Mouse (Mus musculus): ENCODE data around the gene Whamm. TPM values are rescaled to one million over a fixed set of nuclear protein-coding genes. Genes with fewer than 3 reads are reported as not detected.

Whamm gene
- polyA plus RNA-seq, 1 experiment from 2014 or later, result 6.9 TPM

DNA sequence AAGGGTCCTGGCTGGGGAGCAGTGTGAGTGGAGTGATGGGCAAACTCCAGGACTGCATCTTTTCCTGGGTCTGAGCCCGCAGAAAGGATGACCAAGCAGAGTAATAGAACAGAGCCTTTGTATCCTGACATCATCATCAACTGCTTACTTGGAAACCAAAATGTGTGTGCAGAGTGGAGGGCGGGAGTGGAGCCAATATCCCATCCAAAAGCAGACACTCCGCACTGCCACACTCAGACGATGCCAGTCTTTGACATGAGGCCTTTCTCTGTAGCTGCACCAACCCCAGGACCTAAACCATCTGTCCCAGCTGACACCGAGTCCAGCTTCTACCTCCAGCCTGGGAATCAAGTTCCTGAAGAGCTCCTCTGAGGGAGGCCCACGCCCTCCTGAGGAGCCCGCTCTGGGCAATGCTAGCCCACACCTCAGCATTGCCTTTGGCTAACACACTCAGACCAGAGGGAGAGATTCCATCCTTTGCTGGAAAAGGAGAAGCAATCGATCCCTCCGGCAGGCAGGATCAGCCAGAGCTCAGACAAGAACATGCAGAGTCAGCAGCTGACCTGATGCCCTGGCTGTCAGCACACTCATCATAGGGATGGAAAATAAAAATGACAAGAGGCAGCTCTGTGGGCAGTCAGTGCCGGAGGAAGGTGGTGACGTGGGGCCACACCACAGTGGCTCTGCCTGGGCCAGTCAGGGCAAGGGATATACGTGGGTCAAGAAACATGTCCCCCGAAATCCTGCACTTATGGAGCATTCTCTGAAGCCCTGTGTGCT, 42.0 kb downstream of the Whamm start:
- no peaks in the 10 kb centered on the region for H3K4me1 ChIP-seq (ENCODE audit: control insufficient read depth, insufficient read depth, low read length)
- ATAC-seq (ENCODE audit: low read depth) (no peak), DNase-seq (ENCODE audit: low spot score) (no peak)
- H3K36me3 ChIP-seq (ENCODE audit: control insufficient read depth, insufficient read depth, low read length), result no peaks in the 10 kb centered on the region
- no peak overlapping the region for H3K4me3 ChIP-seq (ENCODE audit: low read depth, low read length)
- H3K9me3 ChIP-seq (ENCODE audit: control insufficient read depth, low read length), result no peaks in the 10 kb centered on the region
- H3K4me2 ChIP-seq (ENCODE audit: low read depth, low read length), result no peak overlapping the region
- 79% methylated on average over 13 of the region's 13 CpGs for WGBS
- no peak overlapping the region for H3K9ac ChIP-seq (ENCODE audit: low read depth, low read length)
- no peaks in the 10 kb centered on the region for H3K27me3 ChIP-seq (replicated peaks; ENCODE audit: control insufficient read depth, insufficient read depth, low read length)
- H3K27ac ChIP-seq (replicated peaks; ENCODE audit: low read depth, low read length), result no peak overlapping the region

DNA sequence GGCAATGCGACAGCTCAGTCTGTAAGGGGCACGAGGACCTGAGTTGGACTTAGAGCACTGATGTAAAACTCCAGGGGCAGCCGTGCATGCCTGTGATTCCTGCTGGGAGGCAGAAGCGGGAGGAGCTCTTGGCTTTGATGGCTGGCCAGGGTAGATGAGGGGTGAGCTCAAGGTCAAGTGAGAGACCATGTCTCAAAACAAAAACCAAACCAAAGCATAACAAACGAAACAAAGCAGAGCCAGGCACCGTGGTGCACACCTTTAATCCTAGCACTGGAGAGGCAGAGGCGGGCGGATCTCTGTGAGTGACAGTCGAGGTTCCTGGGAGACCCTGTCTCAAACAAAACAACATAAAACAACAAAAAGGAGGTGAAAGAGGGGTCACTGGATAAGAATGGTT, 44.0 kb downstream of the Whamm start:
- Histone ChIP-seq H3K27ac (replicated peaks; ENCODE audit: low read depth, low read length) (no peak overlapping the region), H3K9me3 (ENCODE audit: control insufficient read depth, low read length) (no peaks in the 10 kb centered on the region), H3K27me3 (replicated peaks; ENCODE audit: control insufficient read depth, insufficient read depth, low read length) (no peaks in the 10 kb centered on the region), H3K9ac (ENCODE audit: low read depth, low read length) (no peak overlapping the region), H3K4me2 (ENCODE audit: low read depth, low read length) (no peak overlapping the region), H3K4me3 (ENCODE audit: low read depth, low read length) (no peak overlapping the region), H3K4me1 (ENCODE audit: control insufficient read depth, insufficient read depth, low read length) (no peaks in the 10 kb centered on the region), H3K36me3 (ENCODE audit: control insufficient read depth, insufficient read depth, low read length) (no peaks in the 10 kb centered on the region)
- DNase-seq (ENCODE audit: low spot score), result no peak
- 75% methylated on average over 9 of the region's 9 CpGs for WGBS
- no peak for ATAC-seq (ENCODE audit: low read depth)

DNA sequence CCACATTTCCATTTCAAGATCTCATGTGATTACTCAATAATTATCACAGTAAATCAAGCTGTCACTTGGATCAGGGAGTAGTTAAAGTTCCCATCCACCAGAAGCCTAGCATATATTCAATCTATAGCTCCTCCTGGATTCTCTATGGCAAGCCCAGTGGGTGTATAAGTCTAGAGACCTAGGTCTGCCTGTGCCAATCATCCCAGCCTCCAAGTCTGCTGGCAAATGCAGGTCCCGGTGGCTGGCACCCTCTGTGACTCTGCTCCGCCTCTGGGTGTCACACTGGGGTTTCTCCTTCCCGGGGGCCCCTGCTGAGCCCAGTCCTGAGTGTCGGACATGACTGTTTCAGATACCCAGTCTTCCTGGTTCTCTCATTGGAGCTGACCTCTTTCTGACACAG, 51.7 kb downstream of the Whamm start:
- 70% methylated on average over 4 of the region's 4 CpGs for WGBS
- Histone ChIP-seq H3K9ac (ENCODE audit: low read depth, low read length) (no peak overlapping the region), H3K4me1 (ENCODE audit: control insufficient read depth, insufficient read depth, low read length) (no peaks in the 10 kb centered on the region), H3K27me3 (replicated peaks; ENCODE audit: control insufficient read depth, insufficient read depth, low read length) (no peaks in the 10 kb centered on the region), H3K4me2 (ENCODE audit: low read depth, low read length) (no peak overlapping the region), H3K9me3 (ENCODE audit: control insufficient read depth, low read length) (0 out of 2 replicates have a peak, but pooled peaks cover 7% of the 10 kb centered on the region), H3K27ac (replicated peaks; ENCODE audit: low read depth, low read length) (no peak overlapping the region), H3K4me3 (ENCODE audit: low read depth, low read length) (no peak overlapping the region), H3K36me3 (ENCODE audit: control insufficient read depth, insufficient read depth, low read length) (no peaks in the 10 kb centered on the region)
- no peak for DNase-seq (ENCODE audit: low spot score)
- ATAC-seq (ENCODE audit: low read depth), result no peak

DNA sequence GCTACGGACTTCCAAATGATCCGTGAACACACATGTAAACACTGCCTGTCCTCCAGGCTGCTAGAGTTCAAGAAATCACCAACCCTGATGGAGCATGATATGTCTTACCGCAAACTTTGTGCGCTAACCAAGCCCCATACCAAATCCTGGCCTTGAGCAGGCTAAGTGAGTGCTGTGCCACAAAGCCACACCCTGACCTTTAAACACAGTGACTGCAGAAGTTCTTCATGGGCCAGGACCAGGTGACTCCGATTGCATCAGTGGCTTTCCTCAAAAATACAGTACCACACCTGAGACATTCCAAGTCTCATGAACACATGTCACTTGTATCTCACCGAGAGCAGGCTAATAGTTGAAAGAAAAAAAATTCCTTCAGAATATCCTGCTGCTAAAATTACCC, 52.7 kb downstream of the Whamm start:
- no peak for ATAC-seq (ENCODE audit: low read depth)
- H3K9me3 ChIP-seq (ENCODE audit: control insufficient read depth, low read length), result 0 out of 2 replicates have a peak, but pooled peaks cover 7% of the 10 kb centered on the region
- no peaks in the 10 kb centered on the region for H3K27me3 ChIP-seq (replicated peaks; ENCODE audit: control insufficient read depth, insufficient read depth, low read length)
- H3K4me2 ChIP-seq (ENCODE audit: low read depth, low read length), result no peak overlapping the region
- WGBS, result 74% methylated on average over 6 of the region's 6 CpGs
- H3K9ac ChIP-seq (ENCODE audit: low read depth, low read length), result no peak overlapping the region
- H3K27ac ChIP-seq (replicated peaks; ENCODE audit: low read depth, low read length), result no peak overlapping the region
- H3K36me3 ChIP-seq (ENCODE audit: control insufficient read depth, insufficient read depth, low read length), result no peaks in the 10 kb centered on the region
- no peak for DNase-seq (ENCODE audit: low spot score)
- H3K4me3 ChIP-seq (ENCODE audit: low read depth, low read length), result no peak overlapping the region
- no peaks in the 10 kb centered on the region for H3K4me1 ChIP-seq (ENCODE audit: control insufficient read depth, insufficient read depth, low read length)

DNA sequence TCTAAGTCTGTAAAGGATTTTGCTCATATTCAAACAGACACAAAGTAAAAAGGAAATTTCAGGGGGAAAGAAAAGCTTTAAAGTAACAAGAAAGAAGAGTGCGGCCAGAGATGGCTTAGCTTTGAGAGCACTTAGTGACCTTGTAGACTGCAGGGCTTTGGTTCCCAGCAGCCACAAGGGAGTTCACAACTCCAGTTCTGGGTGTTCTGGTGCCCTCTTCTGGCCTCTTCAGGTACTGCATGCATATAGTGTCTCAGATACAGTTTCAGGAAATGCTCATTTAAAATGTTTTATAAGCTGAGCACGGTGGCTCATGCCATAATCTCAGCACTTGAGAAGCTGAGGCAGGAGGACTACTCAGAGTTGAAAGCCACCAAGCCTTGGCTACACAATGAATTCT, 55.4 kb downstream of the Whamm start:
- DNase-seq (ENCODE audit: low spot score), result no peak
- Histone ChIP-seq H3K4me1 (ENCODE audit: control insufficient read depth, insufficient read depth, low read length) (no peaks in the 10 kb centered on the region), H3K27ac (replicated peaks; ENCODE audit: low read depth, low read length) (no peak overlapping the region), H3K4me2 (ENCODE audit: low read depth, low read length) (no peak overlapping the region), H3K9me3 (ENCODE audit: control insufficient read depth, low read length) (0 out of 2 replicates have a peak, but pooled peaks cover 7% of the 10 kb centered on the region), H3K27me3 (replicated peaks; ENCODE audit: control insufficient read depth, insufficient read depth, low read length) (no peaks in the 10 kb centered on the region), H3K36me3 (ENCODE audit: control insufficient read depth, insufficient read depth, low read length) (no peaks in the 10 kb centered on the region), H3K4me3 (ENCODE audit: low read depth, low read length) (no peak overlapping the region), H3K9ac (ENCODE audit: low read depth, low read length) (no peak overlapping the region)
- whole genome bisulfite sequencing, result 84% methylated on average over 2 of the region's 2 CpGs
- ATAC-seq (ENCODE audit: low read depth), result no peak

DNA sequence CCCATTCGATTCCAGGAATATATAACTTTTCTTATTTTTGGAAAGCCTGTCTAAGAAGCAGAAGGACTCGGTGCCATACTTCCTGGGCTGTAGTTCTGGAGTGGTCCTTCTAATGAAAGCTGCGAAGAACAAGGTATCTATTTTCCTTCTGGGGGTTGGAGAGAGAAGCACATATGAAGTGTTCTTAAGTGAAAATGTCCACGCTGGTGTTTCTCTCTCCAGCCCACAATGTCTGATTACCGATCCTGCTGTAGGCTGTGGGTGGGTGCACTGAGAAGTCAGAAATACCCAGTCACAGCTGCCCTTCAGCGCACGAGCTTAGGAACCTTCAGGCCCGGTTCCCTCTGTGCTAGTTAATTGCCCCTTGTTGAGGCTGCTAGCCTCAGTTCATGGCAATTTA, 60.2 kb downstream of the Whamm start:
- no peaks in the 10 kb centered on the region for H3K4me1 ChIP-seq (ENCODE audit: control insufficient read depth, insufficient read depth, low read length)
- 0 out of 2 replicates have a peak, but pooled peaks cover 5% of the 10 kb centered on the region for H3K9me3 ChIP-seq (ENCODE audit: control insufficient read depth, low read length)
- ATAC-seq (ENCODE audit: low read depth) (no peak), DNase-seq (ENCODE audit: low spot score) (no peak)
- no peak overlapping the region for H3K4me2 ChIP-seq (ENCODE audit: low read depth, low read length)
- H3K27me3 ChIP-seq (replicated peaks; ENCODE audit: control insufficient read depth, insufficient read depth, low read length), result no peaks in the 10 kb centered on the region
- WGBS, result 86% methylated on average over 8 of the region's 8 CpGs
- H3K27ac ChIP-seq (replicated peaks; ENCODE audit: low read depth, low read length), result no peak overlapping the region
- no peaks in the 10 kb centered on the region for H3K36me3 ChIP-seq (ENCODE audit: control insufficient read depth, insufficient read depth, low read length)
- H3K4me3 ChIP-seq (ENCODE audit: low read depth, low read length), result no peak overlapping the region
- no peak overlapping the region for H3K9ac ChIP-seq (ENCODE audit: low read depth, low read length)

DNA sequence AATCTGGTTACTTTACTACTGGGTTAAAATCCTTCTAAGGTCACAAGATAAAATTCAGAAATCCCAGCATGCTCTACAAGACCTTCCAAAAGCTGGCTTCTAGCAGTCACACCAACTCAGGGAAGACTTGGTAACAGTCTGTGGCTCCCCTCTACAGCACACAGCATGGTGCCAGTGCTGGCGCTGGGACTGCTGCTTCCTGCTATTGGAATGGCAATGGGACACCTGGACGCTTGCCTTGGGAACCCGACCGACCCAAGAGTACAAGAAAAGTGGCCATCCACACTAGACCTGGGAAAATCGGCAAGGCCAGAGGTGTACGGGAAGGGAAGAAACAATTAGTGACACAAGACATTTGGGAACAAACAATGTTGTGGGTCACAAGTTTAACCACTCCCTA, 61.5 kb downstream of the Whamm start:
- H3K27ac ChIP-seq (replicated peaks; ENCODE audit: low read depth, low read length), result no peak overlapping the region
- no peak for DNase-seq (ENCODE audit: low spot score)
- WGBS, result 83% methylated on average over 6 of the region's 6 CpGs
- H3K36me3 ChIP-seq (ENCODE audit: control insufficient read depth, insufficient read depth, low read length), result no peaks in the 10 kb centered on the region
- no peaks in the 10 kb centered on the region for H3K9me3 ChIP-seq (ENCODE audit: control insufficient read depth, low read length)
- H3K4me1 ChIP-seq (ENCODE audit: control insufficient read depth, insufficient read depth, low read length), result no peaks in the 10 kb centered on the region
- no peaks in the 10 kb centered on the region for H3K27me3 ChIP-seq (replicated peaks; ENCODE audit: control insufficient read depth, insufficient read depth, low read length)
- no peak for ATAC-seq (ENCODE audit: low read depth)
- no peak overlapping the region for H3K4me3 ChIP-seq (ENCODE audit: low read depth, low read length)
- H3K4me2 ChIP-seq (ENCODE audit: low read depth, low read length), result no peak overlapping the region
- H3K9ac ChIP-seq (ENCODE audit: low read depth, low read length), result no peak overlapping the region

DNA sequence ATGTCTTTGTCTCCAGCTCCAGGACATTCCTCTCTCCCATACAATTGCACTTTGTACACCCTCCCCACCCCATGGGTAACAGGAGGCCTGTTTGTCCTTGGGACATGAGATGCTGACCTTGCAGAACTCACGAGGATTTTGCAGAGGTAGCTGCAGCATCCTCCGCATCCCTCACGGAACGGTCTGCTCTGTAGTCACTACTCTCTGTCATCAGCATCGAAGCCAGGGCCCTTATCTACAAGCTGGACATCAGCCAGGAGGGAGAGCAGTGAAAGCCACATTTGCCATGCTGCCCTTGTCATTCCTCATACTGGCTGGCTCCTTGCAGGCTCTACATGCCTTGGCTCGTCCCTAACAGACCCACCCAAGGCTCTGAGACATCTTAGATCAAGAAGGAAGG, 70.0 kb downstream of the Whamm start:
- no peaks in the 10 kb centered on the region for H3K9me3 ChIP-seq (ENCODE audit: control insufficient read depth, low read length)
- ATAC-seq (ENCODE audit: low read depth) (no peak), DNase-seq (ENCODE audit: low spot score) (no peak)
- H3K36me3 ChIP-seq (ENCODE audit: control insufficient read depth, insufficient read depth, low read length), result no peaks in the 10 kb centered on the region
- no peak overlapping the region for H3K27ac ChIP-seq (replicated peaks; ENCODE audit: low read depth, low read length)
- no peak overlapping the region for H3K9ac ChIP-seq (ENCODE audit: low read depth, low read length)
- no peaks in the 10 kb centered on the region for H3K4me1 ChIP-seq (ENCODE audit: control insufficient read depth, insufficient read depth, low read length)
- no peaks in the 10 kb centered on the region for H3K27me3 ChIP-seq (replicated peaks; ENCODE audit: control insufficient read depth, insufficient read depth, low read length)
- H3K4me3 ChIP-seq (ENCODE audit: low read depth, low read length), result no peak overlapping the region
- no peak overlapping the region for H3K4me2 ChIP-seq (ENCODE audit: low read depth, low read length)
- 79% methylated on average over 6 of the region's 6 CpGs for WGBS

DNA sequence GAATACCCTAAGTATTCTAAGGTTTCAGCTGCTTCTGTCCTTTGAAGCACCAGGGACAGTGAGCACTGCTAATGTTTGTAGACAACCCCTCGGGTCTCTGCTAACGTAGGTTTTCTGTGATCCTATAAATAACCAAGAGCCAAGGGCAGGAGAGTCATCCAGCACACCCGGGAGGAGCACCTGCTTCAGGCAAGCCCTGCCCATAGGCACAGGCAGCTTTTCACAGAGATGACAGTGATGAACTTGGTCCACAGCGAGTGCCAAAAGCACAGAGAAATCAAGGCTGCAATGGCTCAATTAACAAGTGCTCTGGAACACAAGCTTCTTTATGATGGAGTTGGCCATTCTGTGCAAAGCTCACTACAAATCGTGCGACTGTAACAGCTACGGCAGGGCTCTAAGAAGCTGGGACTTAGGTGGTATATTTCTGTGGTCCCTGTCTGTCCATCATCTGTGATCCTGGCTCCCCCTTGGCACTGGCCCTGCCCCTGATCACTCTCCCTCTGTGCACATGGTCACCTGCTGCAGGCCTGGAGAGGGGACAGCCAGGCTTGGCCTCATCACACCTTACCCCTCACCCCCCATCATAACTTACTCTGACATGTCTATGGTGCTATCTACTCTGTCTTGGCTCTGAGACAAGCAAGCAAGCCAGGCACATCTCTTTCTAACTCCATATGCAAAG, 73.6 kb downstream of the Whamm start:
- Histone ChIP-seq H3K9me3 (ENCODE audit: control insufficient read depth, low read length) (no peaks in the 10 kb centered on the region), H3K4me3 (ENCODE audit: low read depth, low read length) (no peak overlapping the region), H3K9ac (ENCODE audit: low read depth, low read length) (no peak overlapping the region), H3K27me3 (replicated peaks; ENCODE audit: control insufficient read depth, insufficient read depth, low read length) (no peaks in the 10 kb centered on the region), H3K27ac (replicated peaks; ENCODE audit: low read depth, low read length) (no peak overlapping the region), H3K36me3 (ENCODE audit: control insufficient read depth, insufficient read depth, low read length) (no peaks in the 10 kb centered on the region), H3K4me2 (ENCODE audit: low read depth, low read length) (no peak overlapping the region), H3K4me1 (ENCODE audit: control insufficient read depth, insufficient read depth, low read length) (no peaks in the 10 kb centered on the region)
- no peak for ATAC-seq (ENCODE audit: low read depth)
- 59% methylated on average over 7 of the region's 7 CpGs for WGBS
- DNase-seq (ENCODE audit: low spot score), result no peak

All from embryonic facial prominence, embryonic 14.5 days (tissue).